Mouse (Mus musculus): ENCODE measurements around the gene Trpm1. TPM values are rescaled to one million over a fixed set of nuclear protein-coding genes. Genes with fewer than 3 reads are reported as not detected.

Gene Trpm1
- polyA plus RNA-seq, 1 experiment from 2014 or later: 1.6 TPM

- H3K9me3 ChIP-seq: no peaks in the 10 kb centered on the region
- H3K36me3 ChIP-seq: peaks cover 26% of the 10 kb centered on the region
- 89% methylated on average over 7 of the region's 7 CpGs for WGBS
- H3K4me1 ChIP-seq: no peaks in the 10 kb centered on the region
- no peak for ATAC-seq (ENCODE audit: insufficient number of reproducible peaks, insufficient read depth, low FRiP score, low TSS enrichment, low read depth)
- H3K4me2 ChIP-seq: no peak overlapping the region
- no peak overlapping the region for H3K27ac ChIP-seq
- H3K27me3 ChIP-seq: no peaks in the 10 kb centered on the region
- no peak overlapping the region for H3K9ac ChIP-seq
- H3K4me3 ChIP-seq: no peak overlapping the region
Observed at GRCm38 (mm10) chr7:64310241-64310640, 156.6 kb downstream of the Trpm1 start.

DNA sequence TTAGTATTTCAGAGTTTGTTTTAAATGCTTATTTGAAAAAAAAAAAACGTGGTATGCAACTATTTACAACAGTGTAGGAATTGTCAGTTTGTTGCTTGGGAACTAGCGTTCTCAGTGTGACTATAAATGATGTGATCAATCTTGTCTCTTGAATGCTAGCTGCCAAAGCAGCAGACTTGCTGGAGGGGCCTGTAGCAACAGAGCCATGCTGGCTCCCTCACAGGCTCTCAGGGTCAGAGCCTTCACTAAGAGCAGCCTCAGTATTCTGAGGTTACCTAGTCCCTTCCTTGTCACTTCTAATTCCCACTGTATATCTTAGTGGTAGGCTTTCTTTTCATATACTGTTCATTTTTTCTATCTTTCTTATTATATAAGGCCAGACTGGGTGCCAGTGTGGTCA, 157.1 kb downstream of the Trpm1 start:
- H3K36me3 ChIP-seq: peaks cover 31% of the 10 kb centered on the region
- H3K9ac ChIP-seq: no peak overlapping the region
- no peak overlapping the region for H3K4me3 ChIP-seq
- no peak overlapping the region for H3K27ac ChIP-seq
- 71% methylated on average over 2 of the region's 2 CpGs for WGBS
- no peak overlapping the region for H3K4me2 ChIP-seq
- no peaks in the 10 kb centered on the region for H3K27me3 ChIP-seq
- H3K9me3 ChIP-seq: no peaks in the 10 kb centered on the region
- H3K4me1 ChIP-seq: no peaks in the 10 kb centered on the region
- no peak for ATAC-seq (ENCODE audit: insufficient number of reproducible peaks, insufficient read depth, low FRiP score, low TSS enrichment, low read depth)

DNA sequence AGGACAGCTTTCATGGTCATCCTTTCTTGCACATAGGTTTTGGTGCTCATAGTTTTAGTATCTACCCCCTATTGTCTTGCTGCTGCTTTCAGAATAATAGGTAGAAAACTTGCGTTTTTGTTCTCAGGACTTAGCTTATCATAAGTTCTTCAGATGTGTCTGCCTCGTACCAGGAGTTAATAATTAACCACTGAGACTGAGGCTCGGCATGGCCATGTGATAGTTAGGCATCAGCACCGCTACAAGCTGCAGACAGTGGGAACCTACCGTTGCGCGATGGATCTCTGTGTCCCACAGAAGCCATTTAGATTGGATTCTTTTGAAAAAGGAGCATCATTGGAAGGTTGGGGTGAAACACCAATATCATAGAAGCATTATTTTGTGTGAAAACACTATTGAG, 159.2 kb downstream of the Trpm1 start:
- no peak overlapping the region for H3K9ac ChIP-seq
- no peaks in the 10 kb centered on the region for H3K9me3 ChIP-seq
- H3K36me3 ChIP-seq: peaks cover 46% of the 10 kb centered on the region
- no peaks in the 10 kb centered on the region for H3K27me3 ChIP-seq
- H3K4me2 ChIP-seq: no peak overlapping the region
- 93% methylated on average over 7 of the region's 7 CpGs for whole genome bisulfite sequencing
- no peak for ATAC-seq (ENCODE audit: insufficient number of reproducible peaks, insufficient read depth, low FRiP score, low TSS enrichment, low read depth)
- H3K4me1 ChIP-seq: no peaks in the 10 kb centered on the region
- no peak overlapping the region for H3K4me3 ChIP-seq
- no peak overlapping the region for H3K27ac ChIP-seq

MicroRNAs encoded within 50 kb of the gene (microRNA counts, 519-probe panel; counts per million panel counts)
- microRNA mmu-miR-211: 236 counts per million, percentile 44 among the panel's probes with 10 or more counts

Small RNA genes within 50 kb of the gene (microRNA-seq; reads per million reads assigned to microRNA genes)
- gene Mir211 (46.4 reads per million, percentile 42 among the genes with 10 or more reads in this experiment), gene Mir6416 (not detected)

Other genes starting within 250 kb of the Trpm1 start
- not detected in 2 replicates for gene E030018B13Rik, start 237.0 kb upstream of the Trpm1 start, polyA plus RNA-seq (2015; fragmentation: Nextera tagmentation; extraction: Ambion mirVana)
- 22.7 and 23.0 TPM in 2 replicates for gene Klf13, start 214.9 kb upstream of the Trpm1 start, polyA plus RNA-seq (2015; fragmentation: Nextera tagmentation; extraction: Ambion mirVana)
- gene Mtmr10, start 133.8 kb downstream of the Trpm1 start, polyA plus RNA-seq (2015; fragmentation: Nextera tagmentation; extraction: Ambion mirVana): 13.6 and 14.5 TPM in 2 replicates
- 12.4 and 12.5 TPM in 2 replicates for gene Fan1, start 220.3 kb downstream of the Trpm1 start, polyA plus RNA-seq (2015; fragmentation: Nextera tagmentation; extraction: Ambion mirVana)
- gene Mphosph10, start 238.4 kb downstream of the Trpm1 start, polyA plus RNA-seq (2015; fragmentation: Nextera tagmentation; extraction: Ambion mirVana): 48.6 and 49.5 TPM in 2 replicates
- gene Mcee, start 238.8 kb downstream of the Trpm1 start, polyA plus RNA-seq (2015; fragmentation: Nextera tagmentation; extraction: Ambion mirVana): 55.7 and 58.3 TPM in 2 replicates